Mouse (Mus musculus): ENCODE measurements around the gene Heatr4.
"Not testable (repeated sequence)": the region's sequence is repeated elsewhere in the genome, so short reads cannot be mapped to it uniquely, and the experiment has no call there.

Heatr4 gene

DNA sequence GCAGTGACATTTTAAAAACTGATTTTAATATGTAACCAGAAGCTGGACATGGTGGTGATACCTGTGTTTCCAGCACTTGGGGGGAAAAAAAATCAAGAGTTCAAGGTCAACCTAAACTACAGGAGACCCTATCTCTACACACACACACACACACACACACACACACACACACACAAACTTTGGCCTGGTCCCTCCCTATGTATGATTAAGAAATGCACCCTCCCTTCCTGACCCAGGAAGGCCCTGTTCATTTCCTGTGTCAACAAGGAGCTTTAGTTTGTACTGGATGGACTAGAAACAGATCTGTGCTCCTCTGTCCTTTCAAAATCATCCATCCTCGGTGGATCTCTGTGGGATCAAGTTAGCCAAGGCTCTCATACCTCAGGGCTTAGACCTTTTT is 46.1 kb downstream of the Heatr4 start:
- DNase-seq (ENCODE audit: low spot score in 2 of 2) = not testable (repeated sequence)

DNA sequence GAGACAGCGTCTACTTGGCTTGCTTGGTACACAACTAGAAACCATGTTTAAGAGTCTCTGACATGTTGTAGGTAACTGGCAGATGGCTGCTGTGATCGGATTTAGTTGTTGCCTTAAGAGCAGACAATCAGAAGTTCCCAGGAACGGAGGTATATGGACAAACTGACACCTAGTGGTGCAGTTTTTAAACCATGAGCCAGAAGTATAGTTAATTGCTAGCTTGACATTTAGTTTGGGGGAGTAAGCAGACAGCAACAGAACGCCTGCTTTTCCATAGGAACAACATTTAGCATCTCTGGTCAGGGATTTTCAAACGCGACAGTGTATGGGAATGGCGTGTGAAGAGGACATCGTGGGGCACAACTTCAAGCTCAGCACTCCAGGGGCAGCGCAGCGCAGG is 47.1 kb downstream of the Heatr4 start:
- DNase-seq (ENCODE audit: low spot score in 2 of 2) = no peak

DNA sequence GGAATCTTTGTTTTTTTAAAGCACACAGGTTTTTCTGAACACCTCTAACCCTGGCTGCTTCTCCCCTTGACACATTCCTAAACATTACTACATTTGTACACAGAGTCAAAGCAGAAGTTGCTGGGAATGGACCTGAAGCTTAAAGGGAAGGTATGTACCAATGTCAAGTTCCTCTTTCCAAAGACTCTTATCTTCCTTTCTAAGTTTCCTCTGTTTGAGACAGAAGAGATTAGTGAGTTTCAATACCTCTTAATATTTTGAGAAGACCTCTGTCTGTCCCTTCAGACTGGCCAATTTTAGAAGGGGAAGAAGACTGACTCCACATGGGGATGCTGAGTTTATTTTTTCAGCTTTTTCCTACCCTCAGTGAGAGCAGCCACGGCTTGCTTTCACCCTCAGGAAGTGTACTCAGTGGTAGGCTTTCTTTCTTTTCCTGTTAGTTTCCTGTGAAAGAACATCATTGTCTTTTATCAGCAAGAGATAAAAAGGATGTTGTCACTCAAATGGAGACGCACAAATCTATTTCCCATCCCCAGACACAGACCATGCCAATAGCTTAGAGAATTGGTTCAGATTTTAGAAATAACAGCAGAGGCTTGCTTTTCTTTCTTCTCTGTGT is 55.4 kb downstream of the Heatr4 start:
- no peak for DNase-seq (ENCODE audit: low spot score in 2 of 2)

DNA sequence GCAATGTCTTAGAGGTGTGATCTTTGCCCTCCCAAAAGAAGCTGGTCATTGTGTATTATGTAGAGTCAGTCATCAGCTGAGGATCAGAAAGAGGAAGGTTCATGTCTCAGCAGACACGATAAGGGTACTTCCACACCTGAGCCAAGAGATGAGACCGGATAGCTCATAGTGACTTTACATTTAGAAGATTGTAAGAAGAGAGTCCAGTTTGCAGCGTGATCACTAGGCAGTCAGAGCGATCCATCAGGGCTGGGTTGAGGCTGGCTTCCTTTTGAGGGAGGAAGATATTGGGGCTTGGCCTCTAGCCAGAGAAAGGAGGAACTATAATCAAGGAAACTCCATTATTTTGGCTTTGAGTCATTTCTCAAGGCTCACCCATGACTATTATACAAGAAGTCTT is 56.9 kb downstream of the Heatr4 start:
- DNase-seq (ENCODE audit: low spot score in 2 of 2) = no peak

DNA sequence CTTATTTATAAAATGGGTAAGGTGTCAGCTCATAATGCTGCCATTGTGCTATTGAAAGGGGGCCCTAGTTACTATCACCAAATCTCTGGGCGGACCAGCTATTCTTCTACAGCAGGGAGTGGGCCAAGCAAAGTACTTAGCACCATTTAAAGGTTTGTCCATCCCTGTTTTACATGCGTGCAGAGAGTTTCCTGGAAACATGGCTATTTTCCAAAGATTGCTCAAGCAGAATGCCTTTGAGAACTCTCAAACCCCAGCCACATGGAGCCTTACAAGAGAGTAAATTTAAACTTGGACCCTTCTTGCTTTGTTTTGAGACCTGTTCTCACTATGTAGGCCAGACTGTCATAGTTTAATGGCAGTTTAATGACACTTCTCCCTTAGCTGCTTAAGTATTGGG is 58.6 kb downstream of the Heatr4 start:
- DNase-seq (ENCODE audit: low spot score in 2 of 2) = no peak

GRCm38 (mm10) chr12:83925160-83925703 is 59.4 kb downstream of the Heatr4 start:
- no peak for DNase-seq (ENCODE audit: low spot score in 2 of 2)

DNA sequence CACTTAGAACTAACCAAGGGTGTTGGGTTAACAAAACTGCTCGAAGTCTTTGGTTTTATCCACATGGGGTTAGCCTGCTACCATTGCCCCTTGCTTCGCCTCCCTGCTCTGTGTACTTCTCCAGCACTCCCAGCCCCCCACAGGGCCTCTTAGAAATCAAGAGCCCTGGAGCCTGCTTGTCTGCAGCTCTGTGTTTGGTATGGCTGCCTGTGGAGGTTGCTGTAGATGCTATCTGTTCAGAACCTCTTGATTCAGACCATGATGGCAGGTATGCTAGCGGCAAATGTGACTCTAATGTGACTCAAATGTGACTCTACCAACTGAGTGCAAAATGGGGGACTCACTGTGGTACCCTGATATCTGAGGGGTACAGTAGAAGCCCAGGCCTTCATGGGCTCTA is 60.3 kb downstream of the Heatr4 start:
- DNase-seq (ENCODE audit: low spot score in 2 of 2) = no peak

DNA sequence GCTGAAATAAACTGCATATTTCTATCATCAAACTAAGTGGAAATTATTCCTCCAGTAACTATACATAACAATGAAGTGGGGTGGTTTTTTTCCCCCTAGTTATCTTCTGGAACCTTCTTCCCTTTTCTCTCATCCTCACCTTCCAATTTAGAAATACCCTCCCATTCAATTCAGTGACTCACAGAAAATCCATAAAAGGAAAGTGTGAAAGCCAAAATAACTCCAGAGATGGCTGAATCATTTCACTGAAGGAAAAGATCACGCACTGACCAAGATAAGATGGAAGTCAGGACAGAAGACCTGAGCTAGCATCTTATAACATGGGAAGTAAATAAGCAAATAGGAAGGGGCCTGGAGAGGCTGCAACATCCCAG is 61.2 kb downstream of the Heatr4 start:
- DNase-seq (ENCODE audit: low spot score in 2 of 2) = no peak

DNA sequence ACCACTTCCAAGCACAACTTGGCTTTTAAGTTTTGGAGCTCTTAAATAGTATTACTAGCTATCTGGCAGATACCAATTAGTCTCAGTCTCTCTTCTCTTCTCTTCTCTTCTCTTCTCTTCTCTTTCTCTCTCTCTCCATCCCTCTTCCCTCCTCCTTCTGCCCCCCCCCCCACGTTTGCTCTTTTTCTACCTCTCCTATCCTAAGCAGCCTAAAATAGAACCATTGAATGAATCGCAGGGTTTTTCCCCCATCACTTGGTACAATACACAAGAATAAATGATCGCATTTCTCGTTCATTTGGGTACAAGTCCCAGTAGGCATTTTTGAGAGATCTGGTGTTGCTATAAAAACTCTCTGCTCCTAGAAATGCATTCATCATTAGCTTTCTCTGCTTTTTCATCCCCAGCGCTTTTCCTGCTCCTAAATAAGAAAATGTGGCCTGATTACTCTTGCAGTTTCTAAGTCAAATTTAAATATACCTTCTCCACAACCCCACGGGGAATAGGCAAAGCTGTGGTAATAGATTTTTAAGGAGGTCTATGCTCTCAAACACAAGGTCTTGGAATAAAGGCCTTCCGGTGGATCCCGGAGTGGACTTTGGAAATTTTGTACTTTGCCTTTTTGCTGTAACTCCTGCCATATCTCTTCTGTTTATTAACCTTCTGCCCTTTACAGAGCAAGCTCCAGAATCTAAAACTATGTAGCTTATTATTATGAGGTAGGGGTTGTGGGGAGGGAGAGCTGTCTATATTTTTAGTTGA is 61.7 kb downstream of the Heatr4 start:
- no peak for DNase-seq (ENCODE audit: low spot score in 2 of 2)

DNA sequence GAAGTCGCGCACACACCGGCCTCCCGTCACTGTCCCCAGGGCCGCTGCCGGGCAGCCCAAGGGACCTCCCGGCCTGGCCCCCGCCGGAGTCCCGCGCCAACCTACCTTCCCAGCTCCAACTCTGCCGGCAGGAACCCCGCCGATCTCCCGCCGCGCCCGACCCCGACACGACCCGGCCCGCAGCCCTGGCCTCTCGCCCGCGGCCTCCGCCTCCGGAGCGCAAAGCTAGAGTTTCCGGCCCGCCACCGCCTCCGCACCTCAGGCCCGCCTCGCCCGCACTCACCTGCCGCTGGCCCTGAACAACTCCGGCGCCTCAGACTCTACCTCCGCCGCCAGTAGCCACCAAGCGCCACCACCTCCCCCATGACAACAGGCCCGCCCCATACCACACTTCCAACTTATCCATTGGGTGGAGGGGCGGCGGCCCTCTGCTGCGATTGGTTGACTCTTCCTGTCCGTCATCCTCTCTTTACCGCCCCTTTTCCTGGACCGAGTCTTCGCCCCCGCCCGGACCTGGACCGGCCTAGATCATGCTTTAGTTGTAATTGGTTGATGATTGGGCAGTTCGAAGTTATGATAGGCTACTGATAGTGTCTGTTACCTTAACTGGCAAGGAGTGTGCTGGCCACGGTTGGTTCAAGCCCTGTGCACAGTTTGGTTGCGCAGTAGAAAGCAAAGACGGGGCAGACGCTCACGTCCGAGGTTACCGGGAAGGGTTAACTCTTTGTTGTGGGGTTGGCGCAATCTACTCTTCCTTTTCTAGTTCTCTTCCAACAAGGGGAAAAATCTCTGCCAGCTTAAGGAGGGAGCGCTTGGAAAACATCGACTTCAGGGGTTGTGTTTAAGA is 62.9 kb downstream of the Heatr4 start, which contains the start of gene Numb:
Gene Numb (minus strand): TSS at position 400 of the 847 bp plus-strand sequence.
- DNase-seq (ENCODE audit: low spot score in 2 of 2) = peak; percentile 94 to 95

DNA sequence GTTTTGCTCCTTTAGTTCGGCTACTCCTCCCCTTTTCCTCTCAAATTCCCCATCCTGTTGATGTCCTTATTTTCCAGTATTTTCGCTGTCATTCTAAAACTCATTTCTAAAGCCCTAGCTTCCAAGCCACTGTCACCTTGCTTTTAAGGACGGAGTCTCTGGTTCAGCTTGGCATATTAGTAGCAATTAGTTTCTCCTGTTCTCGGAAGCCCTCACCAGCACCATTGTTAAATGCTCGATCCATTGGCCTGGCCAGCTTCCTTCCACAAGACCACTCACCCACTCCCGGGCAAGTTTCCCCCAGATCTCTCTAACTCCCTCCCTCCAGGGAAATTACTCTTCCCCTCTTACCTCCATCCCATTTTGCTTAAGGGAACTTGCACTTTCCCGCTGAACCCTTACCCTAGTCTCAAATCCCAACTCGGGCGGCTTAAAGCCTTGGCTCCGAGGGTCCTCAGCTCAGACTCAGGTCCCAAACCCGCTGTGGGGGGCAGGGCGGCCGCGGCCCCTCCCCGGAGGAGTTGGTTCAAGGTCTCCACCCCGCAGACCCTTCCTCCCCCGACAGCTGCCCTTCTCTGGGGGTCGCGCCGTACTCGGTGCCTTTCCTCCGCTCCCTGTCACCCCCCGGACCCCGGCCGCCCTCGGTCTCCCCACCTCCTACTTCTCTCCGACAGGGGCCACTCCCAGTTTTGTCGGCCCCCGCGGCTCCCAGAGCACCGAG is 63.8 kb downstream of the Heatr4 start:
- peak in 1 of 2 experiments; percentile 37 for DNase-seq (ENCODE audit: low spot score in 2 of 2)

GRCm38 (mm10) chr12:83916884-83917283 is 67.8 kb downstream of the Heatr4 start:
- no peak for DNase-seq (ENCODE audit: low spot score in 2 of 2)

- no peak for DNase-seq (ENCODE audit: low spot score in 2 of 2)
Observed at GRCm38 (mm10) chr12:83914797-83915196, 69.9 kb downstream of the Heatr4 start.

DNA sequence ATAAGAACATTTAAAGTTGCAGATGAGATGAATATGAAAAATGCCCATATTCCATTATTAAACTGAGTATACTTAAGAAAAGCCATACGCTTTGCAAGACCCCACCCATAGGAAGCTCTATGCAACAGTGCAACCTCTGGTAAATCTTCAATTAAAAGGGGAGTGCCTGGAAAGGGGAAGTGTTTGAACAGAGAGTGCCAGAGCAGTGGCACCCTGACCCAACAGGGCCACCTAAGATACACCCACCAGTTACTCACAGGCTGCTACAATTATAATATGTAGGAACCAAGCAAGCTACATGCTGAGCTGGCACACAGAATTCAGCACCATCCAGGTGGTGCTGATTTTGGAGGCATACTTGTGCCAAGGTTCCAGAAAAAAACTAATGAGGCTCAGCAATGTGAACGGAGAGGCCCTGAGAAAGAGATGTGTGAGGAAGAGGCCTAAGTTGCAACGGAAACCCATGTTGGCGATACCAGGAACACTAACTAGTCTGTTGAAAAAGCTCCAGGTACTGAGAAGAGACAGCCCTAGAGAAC is 70.4 kb downstream of the Heatr4 start:
- DNase-seq (ENCODE audit: low spot score in 2 of 2) = no peak

- no peak for DNase-seq (ENCODE audit: low spot score in 2 of 2)
Observed at GRCm38 (mm10) chr12:83910451-83910850, 74.2 kb downstream of the Heatr4 start.
